Mouse (Mus musculus): ENCODE results near the gene Mrpl43.
A peak's percentile ranks its signal among the peaks of the same experiment; 100 is the strongest.

Gene Mrpl43

GRCm38 (mm10) chr19:45007425-45008191 is 1.4 kb upstream of the Mrpl43 start:
- DNase-seq (ENCODE audit: low read depth, low spot score), result no peak

GRCm38 (mm10) chr19:45007021-45007420 is 779 bp upstream of the Mrpl43 start:
- DNase-seq (ENCODE audit: low read depth, low spot score), result no peak

- DNase-seq (ENCODE audit: low read depth, low spot score), result no peak
Observed at GRCm38 (mm10) chr19:45005444-45005843, 798 bp downstream of the Mrpl43 start, which contains the start of gene Twnk. Gene Twnk, plus strand, starts transcription at chr19:45005663.

GRCm38 (mm10) chr19:45003740-45004516 is 2.3 kb downstream of the Mrpl43 start:
- no peak for DNase-seq (ENCODE audit: low read depth, low spot score)

GRCm38 (mm10) chr19:45002301-45002700 is 3.9 kb downstream of the Mrpl43 start:
- no peak for DNase-seq (ENCODE audit: low read depth, low spot score)

DNA sequence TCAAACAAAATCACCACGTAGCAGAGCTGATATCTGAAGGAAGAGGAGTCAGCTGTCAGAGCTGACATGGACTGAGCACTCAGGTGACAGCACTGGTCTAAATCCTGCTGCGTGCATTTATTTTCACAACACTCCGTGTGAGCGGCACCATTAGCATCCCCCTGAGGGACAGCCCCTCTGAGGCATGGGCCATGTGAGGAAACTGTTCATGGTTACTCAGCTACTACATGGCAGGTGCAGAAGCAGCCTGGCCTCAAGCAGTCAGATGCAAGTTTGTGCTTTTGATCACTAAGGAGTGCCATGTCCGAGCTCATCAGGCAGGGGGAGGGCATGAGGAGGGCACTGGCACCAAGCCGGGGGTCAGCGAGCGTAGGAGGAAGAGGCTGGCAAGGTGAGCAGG is 6.6 kb downstream of the Mrpl43 start:
- DNase-seq (ENCODE audit: low read depth, low spot score), result no peak

- DNase-seq (ENCODE audit: low read depth, low spot score), result no peak
Observed at GRCm38 (mm10) chr19:44997786-44998185, 8.5 kb downstream of the Mrpl43 start.

GRCm38 (mm10) chr19:44992712-44993111 is 13.5 kb downstream of the Mrpl43 start:
- no peak for DNase-seq (ENCODE audit: low read depth, low spot score)

DNA sequence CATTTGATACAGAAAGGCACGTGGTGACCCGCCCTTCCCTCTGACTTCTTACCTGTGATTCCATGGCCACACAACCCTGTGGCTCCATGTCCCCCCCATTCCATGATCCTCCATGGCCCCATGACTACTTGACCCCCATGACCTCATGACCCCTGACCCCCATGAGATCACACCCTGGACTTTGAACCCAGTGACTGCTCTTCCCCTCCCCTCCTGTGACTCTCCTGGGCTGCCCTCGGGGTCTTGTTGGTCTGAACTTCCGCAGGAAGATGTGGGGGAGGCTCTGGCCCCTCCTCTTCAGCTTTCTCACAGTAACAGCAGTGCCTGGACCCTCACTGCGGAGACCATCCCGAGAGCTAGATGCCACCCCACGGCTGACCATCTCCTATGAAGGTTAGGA is 14.0 kb downstream of the Mrpl43 start:
- no peak for DNase-seq (ENCODE audit: low read depth, low spot score)

GRCm38 (mm10) chr19:44991031-44991430 is 15.2 kb downstream of the Mrpl43 start:
- DNase-seq (ENCODE audit: low read depth, low spot score), result no peak

DNA sequence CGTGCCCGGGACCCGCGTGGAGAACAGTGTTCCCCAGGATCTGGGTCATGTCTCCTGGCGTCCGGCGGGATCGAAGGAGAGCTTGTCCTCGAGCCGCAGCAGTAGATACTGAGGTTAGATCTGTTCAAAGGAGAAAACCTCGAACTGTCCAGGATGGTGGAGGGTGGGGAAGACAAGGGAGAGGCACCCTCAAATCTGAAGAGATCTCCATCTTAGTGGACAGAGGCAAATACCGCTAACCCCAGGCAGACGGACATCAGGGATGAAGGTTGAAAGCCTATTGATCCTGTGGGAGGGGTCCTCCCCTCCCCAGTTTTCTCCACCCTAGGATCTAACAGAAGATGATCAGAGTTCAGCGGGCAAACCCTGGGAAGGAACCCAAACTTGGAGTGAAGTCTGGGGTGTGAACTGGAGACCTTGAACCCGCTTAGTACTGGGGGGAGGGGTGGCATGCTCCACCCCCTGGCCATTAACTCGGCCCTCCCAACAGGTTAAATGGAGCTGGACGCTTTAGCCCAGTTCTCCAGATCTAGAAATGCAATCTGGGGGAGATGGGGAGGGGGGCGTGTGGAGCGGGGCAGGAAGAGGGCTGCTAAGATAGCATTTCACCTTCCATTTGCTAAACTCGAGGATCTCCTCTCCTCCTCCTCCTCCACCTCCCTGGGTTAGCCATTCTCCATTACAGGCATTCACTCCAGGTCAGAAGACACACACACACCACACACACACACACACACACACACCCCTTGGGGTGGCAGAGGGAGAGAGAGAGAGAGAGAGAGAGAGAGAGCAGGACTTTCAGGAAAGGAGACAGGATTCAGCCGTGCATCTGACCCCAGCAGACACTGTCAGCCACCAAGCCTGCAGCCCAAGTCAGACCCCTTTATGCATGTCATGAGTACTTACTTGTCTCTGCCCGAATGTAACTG is 16.4 kb downstream of the Mrpl43 start:
- DNase-seq (ENCODE audit: low read depth, low spot score), result no peak

GRCm38 (mm10) chr19:44988831-44989566 is 17.2 kb downstream of the Mrpl43 start, which contains the start of gene Sema4g:
Gene Sema4g, plus strand, starts transcription at chr19:44989101.
- DNase-seq (ENCODE audit: low read depth, low spot score), result peak; percentile 72

DNA sequence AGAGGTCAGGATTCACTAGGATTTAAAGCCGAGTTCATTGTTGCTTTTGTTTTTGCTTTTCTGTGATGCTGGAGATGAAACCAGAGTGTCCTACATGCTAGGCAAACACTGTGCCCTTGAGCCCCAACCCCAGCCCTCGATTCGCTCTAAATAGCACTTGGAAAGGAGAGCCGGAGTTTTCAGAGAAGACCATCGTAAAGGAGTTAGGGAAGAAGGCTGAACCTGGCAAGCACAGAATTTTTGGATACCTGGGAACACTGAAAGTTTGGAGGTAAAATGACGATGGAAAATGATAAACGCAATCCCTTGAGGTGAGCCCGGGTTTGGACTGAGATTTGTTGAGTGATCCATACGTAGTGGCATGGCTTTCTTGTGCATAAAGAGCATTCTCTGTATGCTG is 17.9 kb downstream of the Mrpl43 start:
- DNase-seq (ENCODE audit: low read depth, low spot score), result no peak

DNA sequence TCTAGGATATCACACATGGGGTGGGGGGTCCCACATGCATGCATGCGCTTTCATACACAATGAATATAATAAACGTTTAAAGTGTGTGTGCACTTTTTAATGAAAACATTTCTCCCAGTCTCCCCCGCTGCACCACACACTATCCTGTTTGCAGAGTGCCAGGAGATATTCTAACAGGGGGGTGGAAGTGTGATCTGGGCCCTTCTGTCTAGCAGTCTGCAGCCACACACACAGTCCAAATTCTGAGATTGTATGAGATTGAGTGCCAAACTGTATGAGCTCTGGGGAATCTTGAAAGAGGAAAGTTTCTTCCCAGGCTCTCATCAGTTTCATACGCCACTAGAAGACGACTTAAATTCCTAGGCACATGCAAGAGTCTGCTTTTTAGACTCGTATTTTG is 18.4 kb downstream of the Mrpl43 start:
- DNase-seq (ENCODE audit: low read depth, low spot score), result no peak

- no peak for DNase-seq (ENCODE audit: low read depth, low spot score)
Observed at GRCm38 (mm10) chr19:44987004-44987403, 19.2 kb downstream of the Mrpl43 start.

GRCm38 (mm10) chr19:44985159-44985988 is 20.9 kb downstream of the Mrpl43 start:
- DNase-seq (ENCODE audit: low read depth, low spot score), result no peak

GRCm38 (mm10) chr19:44984420-44984819 is 21.8 kb downstream of the Mrpl43 start:
- DNase-seq (ENCODE audit: low read depth, low spot score), result no peak

DNA sequence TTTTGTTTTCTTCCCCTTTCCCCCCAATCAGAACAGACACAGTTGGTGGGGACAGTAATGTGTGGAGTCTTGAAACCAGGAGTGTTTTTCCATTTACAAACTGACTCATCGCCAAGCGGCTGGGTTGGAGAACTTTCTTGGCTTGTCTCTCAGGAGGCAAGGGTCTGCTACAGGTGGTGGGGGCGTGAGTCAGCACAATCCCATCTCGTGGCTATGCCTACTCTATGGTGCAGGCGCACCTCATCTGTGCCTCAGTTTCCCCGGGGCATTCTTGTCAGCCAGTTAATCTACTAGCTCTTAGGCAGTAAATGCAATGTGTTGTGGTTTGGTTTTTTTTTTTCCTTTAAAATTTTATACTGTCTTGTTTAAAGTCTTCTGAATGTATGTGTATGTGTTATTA is 22.9 kb downstream of the Mrpl43 start:
- DNase-seq (ENCODE audit: low read depth, low spot score), result no peak

GRCm38 (mm10) chr19:44982477-44983115 is 23.6 kb downstream of the Mrpl43 start:
- DNase-seq (ENCODE audit: low read depth, low spot score), result no peak

- DNase-seq (ENCODE audit: low read depth, low spot score), result no peak
Observed at GRCm38 (mm10) chr19:44980787-44981186, 25.5 kb downstream of the Mrpl43 start.

Data from mesoderm, embryonic 11.5 days (tissue).